Mouse (Mus musculus): ENCODE data around the gene H2-T22. TPM values are rescaled to one million over a fixed set of nuclear protein-coding genes. Genes with fewer than 3 reads are reported as not detected.

The H2-T22 gene
- polyA plus RNA-seq, 2 experiments = 7.9 to 10.6 TPM

- TF ChIP-seq EP300 (IDR thresholded peaks at IDR 0.05; ENCODE audit: low read depth) = no peak
- no peak for TF ChIP-seq CTCF (IDR thresholded peaks at IDR 0.05; ENCODE audit: low read depth)
- no peaks in the 10 kb centered on the region for H3K27me3 ChIP-seq (ENCODE audit: control insufficient read depth, insufficient read depth, low read length)
- H3K4me2 ChIP-seq (ENCODE audit: low read depth) = no peak overlapping the region
- 91% methylated on average over 7 of the region's 7 CpGs for WGBS (ENCODE audit: insufficient replicate concordance)
- H3K9me3 ChIP-seq (ENCODE audit: control insufficient read depth, low read length) = peaks cover 22% of the 10 kb centered on the region
- H3K36me3 ChIP-seq (replicated peaks; ENCODE audit: control insufficient read depth, insufficient read depth, low read depth) = peaks cover 15% of the 10 kb centered on the region
- no peak overlapping the region for H3K4me3 ChIP-seq (ENCODE audit: insufficient read depth in 1 of 2, low read depth in 2 of 2, low read length in 2 of 2)
- DNase-seq (ENCODE audit: low read depth in 3 of 3, low spot score in 3 of 3) (no peak), ATAC-seq (ENCODE audit: insufficient read depth) (no peak)
- H3K27ac ChIP-seq = no peak overlapping the region
- H3K9ac ChIP-seq (replicated peaks) = no peak overlapping the region
- H3K4me1 ChIP-seq (replicated peaks; ENCODE audit: control insufficient read depth in 2 of 2, insufficient read depth in 2 of 2, low read length in 1 of 2) = peaks cover 30 to 41% of the 10 kb centered on the region in 2 experiments
Observed at GRCm38 (mm10) chr17:36003331-36003730, 39.2 kb downstream of the H2-T22 start.

- peaks cover 15% of the 10 kb centered on the region for H3K36me3 ChIP-seq (replicated peaks; ENCODE audit: control insufficient read depth, insufficient read depth, low read depth)
- ATAC-seq (ENCODE audit: insufficient read depth) (peak; percentile 83), DNase-seq (ENCODE audit: low read depth in 3 of 3, low spot score in 3 of 3) (peak; percentile 80 to 91 (median 86))
Observed at GRCm38 (mm10) chr17:36001966-36002365, 40.6 kb downstream of the H2-T22 start.

GRCm38 (mm10) chr17:36001121-36001897 lies 41.2 kb downstream of the H2-T22 start:
- Histone ChIP-seq H3K27me3 (ENCODE audit: control insufficient read depth, insufficient read depth, low read length) (no peaks in the 10 kb centered on the region), H3K9me3 (ENCODE audit: control insufficient read depth, low read length) (peaks cover 16% of the 10 kb centered on the region), H3K4me3 (ENCODE audit: insufficient read depth in 1 of 2, low read depth in 2 of 2, low read length in 2 of 2) (no peak overlapping the region; a peak in 1 of 4 replicates), H3K9ac (replicated peaks) (peak overlapping the region; percentile 34; the same call in 1 of the 2 replicates), H3K4me2 (ENCODE audit: low read depth) (peak overlapping the region; percentile 54), H3K27ac (peak overlapping the region; percentile 91), H3K4me1 (replicated peaks; ENCODE audit: control insufficient read depth in 2 of 2, insufficient read depth in 2 of 2, low read length in 1 of 2) (peaks cover 42 to 54% of the 10 kb centered on the region in 2 experiments), H3K36me3 (replicated peaks; ENCODE audit: control insufficient read depth, insufficient read depth, low read depth) (peaks cover 15% of the 10 kb centered on the region)
- DNase-seq (ENCODE audit: low read depth in 3 of 3, low spot score in 3 of 3) (peak in 1 of 3 experiments; percentile 45), ATAC-seq (ENCODE audit: insufficient read depth) (peak; percentile 62)
- no peak for TF ChIP-seq EP300 (IDR thresholded peaks at IDR 0.05; ENCODE audit: low read depth)
- no peak for TF ChIP-seq CTCF (IDR thresholded peaks at IDR 0.05; ENCODE audit: low read depth)
- 74% methylated on average over 12 of the region's 12 CpGs for WGBS (ENCODE audit: insufficient replicate concordance)

More at GRCm38 (mm10) chr17:36001966-36002365, 40.6 kb downstream of the H2-T22 start:
- Histone ChIP-seq H3K4me1 (replicated peaks; ENCODE audit: control insufficient read depth in 2 of 2, insufficient read depth in 2 of 2, low read length in 1 of 2) (peaks cover 42 to 54% of the 10 kb centered on the region in 2 experiments), H3K27ac (peak overlapping the region; percentile 91), H3K9me3 (ENCODE audit: control insufficient read depth, low read length) (peaks cover 22% of the 10 kb centered on the region), H3K9ac (replicated peaks) (peak overlapping the region; percentile 23; the same call in 1 of the 2 replicates), H3K4me2 (ENCODE audit: low read depth) (peak overlapping the region; percentile 54), H3K27me3 (ENCODE audit: control insufficient read depth, insufficient read depth, low read length) (no peaks in the 10 kb centered on the region), H3K4me3 (ENCODE audit: insufficient read depth in 1 of 2, low read depth in 2 of 2, low read length in 2 of 2) (peak overlapping the region in 1 of 2 experiments; percentile 10; a peak in 2 of 4 replicates)
- TF ChIP-seq EP300 (IDR thresholded peaks at IDR 0.05; ENCODE audit: low read depth) (peak; percentile 86), CTCF (IDR thresholded peaks at IDR 0.05; ENCODE audit: low read depth) (no peak)
- WGBS (ENCODE audit: insufficient replicate concordance) = 41% methylated on average over 6 of the region's 6 CpGs

GRCm38 (mm10) chr17:36000349-36000748 lies 42.2 kb downstream of the H2-T22 start:
- Histone ChIP-seq H3K4me1 (replicated peaks; ENCODE audit: control insufficient read depth in 2 of 2, insufficient read depth in 2 of 2, low read length in 1 of 2) (peaks cover 42 to 57% of the 10 kb centered on the region in 2 experiments), H3K4me2 (ENCODE audit: low read depth) (peak overlapping the region; percentile 54), H3K9ac (replicated peaks) (peak overlapping the region; percentile 37; the same call in 1 of the 2 replicates), H3K4me3 (ENCODE audit: insufficient read depth in 1 of 2, low read depth in 2 of 2, low read length in 2 of 2) (no peak overlapping the region), H3K27me3 (ENCODE audit: control insufficient read depth, insufficient read depth, low read length) (no peaks in the 10 kb centered on the region), H3K27ac (peak overlapping the region; percentile 91), H3K36me3 (replicated peaks; ENCODE audit: control insufficient read depth, insufficient read depth, low read depth) (peaks cover 10% of the 10 kb centered on the region), H3K9me3 (ENCODE audit: control insufficient read depth, low read length) (peaks cover 13% of the 10 kb centered on the region)
- ATAC-seq (ENCODE audit: insufficient read depth) (no peak), DNase-seq (ENCODE audit: low read depth in 3 of 3, low spot score in 3 of 3) (no peak)
- TF ChIP-seq EP300 (IDR thresholded peaks at IDR 0.05; ENCODE audit: low read depth) (no peak), CTCF (IDR thresholded peaks at IDR 0.05; ENCODE audit: low read depth) (no peak)
- 74% methylated on average over 4 of the region's 4 CpGs for WGBS (ENCODE audit: insufficient replicate concordance)

GRCm38 (mm10) chr17:35999356-35999755 lies 43.2 kb downstream of the H2-T22 start:
- WGBS (ENCODE audit: insufficient replicate concordance) = 27% methylated on average over 7 of the region's 7 CpGs
- 0 out of 2 replicates have a peak overlapping the region, but pooled peaks have one; percentile 38 for H3K9ac ChIP-seq (replicated peaks)
- peaks cover 42 to 57% of the 10 kb centered on the region in 2 experiments for H3K4me1 ChIP-seq (replicated peaks; ENCODE audit: control insufficient read depth in 2 of 2, insufficient read depth in 2 of 2, low read length in 1 of 2)
- no peaks in the 10 kb centered on the region for H3K27me3 ChIP-seq (ENCODE audit: control insufficient read depth, insufficient read depth, low read length)
- TF ChIP-seq CTCF (IDR thresholded peaks at IDR 0.05; ENCODE audit: low read depth) (no peak), EP300 (IDR thresholded peaks at IDR 0.05; ENCODE audit: low read depth) (peak; percentile 21; the same call in 1 of the 2 replicates)
- peaks cover 13% of the 10 kb centered on the region for H3K9me3 ChIP-seq (ENCODE audit: control insufficient read depth, low read length)
- H3K4me3 ChIP-seq (ENCODE audit: insufficient read depth in 1 of 2, low read depth in 2 of 2, low read length in 2 of 2) = peak overlapping the region; percentile 29 to 53; a peak in 3 of 4 replicates
- peak overlapping the region; percentile 68 for H3K4me2 ChIP-seq (ENCODE audit: low read depth)
- ATAC-seq (ENCODE audit: insufficient read depth) = no peak
- DNase-seq (ENCODE audit: low read depth in 3 of 3, low spot score in 3 of 3) = no peak
- peaks cover 10% of the 10 kb centered on the region for H3K36me3 ChIP-seq (replicated peaks; ENCODE audit: control insufficient read depth, insufficient read depth, low read depth)
- no peak overlapping the region; the same call in 1 of the 2 replicates for H3K27ac ChIP-seq

Data from liver, embryonic 14.5 days (tissue).